Mouse (Mus musculus) megakaryocyte, embryonic 14.5 days (primary cell): Measurements from ENCODE around the gene Lcn11. TPM values are rescaled to one million over a fixed set of nuclear protein-coding genes. Genes with fewer than 3 reads are reported as not detected.
"Not testable (repeated sequence)": the region's sequence is repeated elsewhere in the genome, so short reads cannot be mapped to it uniquely, and the experiment has no call there.

Experiments used
- H3K27me3 ChIP-seq: replicated peaks from 2 replicates; pipeline ENCODE3; 2012; ENCODE audit warnings: inconsistent platforms
- H3K36me3 ChIP-seq: replicated peaks from 2 replicates; pipeline ENCODE3; 2012; ENCODE audit warnings: low read length, inconsistent platforms, mixed read lengths
- H3K4me1 ChIP-seq: 2 replicates; pipeline ENCODE4 v1.6.1; 2012; ENCODE audit warnings: inconsistent platforms
- H3K4me3 ChIP-seq: replicated peaks from 2 replicates; pipeline ENCODE3; 2012; ENCODE audit warnings: moderate library complexity, mild to moderate bottlenecking, inconsistent platforms
- H3K9me3 ChIP-seq: 2 replicates; pipeline ENCODE4 v1.6.1; 2012; ENCODE audit warnings: inconsistent platforms
- FLI1 ChIP-seq: IDR thresholded peaks from 2 replicates; pipeline ENCODE4 v1.6.1; 2012; ENCODE audit warnings: low read length, inconsistent platforms, mixed read lengths
- GATA1 ChIP-seq: IDR thresholded peaks from 3 replicates; pipeline ENCODE4 v1.6.1; 2012; ENCODE audit warnings: mixed read lengths, low read length, inconsistent platforms, borderline replicate concordance
- polyA plus RNA-seq: library from polyadenylated mRNA; stranded (reverse); fragments of >175 nt; gene quantifications from 2 replicates; pipeline ENCODE4 v1.2.3, GENCODE M21; 2012; ENCODE audit warnings: low replicate concordance; ENCODE audit not compliant: insufficient read depth

Gene Lcn11
- polyA plus RNA-seq, 1 experiment = not detected

GRCm38 (mm10) chr2:25775991-25776390 is 826 bp upstream of the Lcn11 start:
- H3K4me1 ChIP-seq = no peaks in the 10 kb centered on the region
- peaks cover 83% of the 10 kb centered on the region for H3K27me3 ChIP-seq
- no peak for TF ChIP-seq FLI1
- no peak for TF ChIP-seq GATA1
- no peak overlapping the region for H3K4me3 ChIP-seq
- no peaks in the 10 kb centered on the region for H3K9me3 ChIP-seq
- no peaks in the 10 kb centered on the region for H3K36me3 ChIP-seq

- Histone ChIP-seq H3K27me3 (peaks cover 91% of the 10 kb centered on the region), H3K4me3 (no peak overlapping the region), H3K9me3 (no peaks in the 10 kb centered on the region), H3K36me3 (no peaks in the 10 kb centered on the region), H3K4me1 (no peaks in the 10 kb centered on the region)
- TF ChIP-seq FLI1 (no peak), GATA1 (no peak)
These were observed 2.3 kb downstream of the Lcn11 start for GRCm38 (mm10) chr2:25779076-25779475.

- Histone ChIP-seq H3K36me3 (no peaks in the 10 kb centered on the region), H3K4me3 (no peak overlapping the region), H3K4me1 (no peaks in the 10 kb centered on the region), H3K9me3 (no peaks in the 10 kb centered on the region), H3K27me3 (peaks cover 90% of the 10 kb centered on the region)
- TF ChIP-seq GATA1 (no peak), FLI1 (no peak)
These were observed 4.1 kb downstream of the Lcn11 start for GRCm38 (mm10) chr2:25780921-25781320.

- no peaks in the 10 kb centered on the region for H3K36me3 ChIP-seq
- H3K27me3 ChIP-seq = peaks cover 88% of the 10 kb centered on the region
- H3K4me3 ChIP-seq = no peak within 1 kb of the TSS
- H3K9me3 ChIP-seq = no peaks in the 10 kb centered on the region
- no peak for TF ChIP-seq GATA1
- TF ChIP-seq FLI1 = no peak
- no peaks in the 10 kb centered on the region for H3K4me1 ChIP-seq
These were observed 5.1 kb downstream of the Lcn11 start, which contains the start of gene Gm13539 for GRCm38 (mm10) chr2:25781957-25782356. TSS of gene Gm13539 (plus strand) at chr2:25782257.

- TF ChIP-seq FLI1 (no peak), GATA1 (no peak)
- Histone ChIP-seq H3K4me1 (peaks cover 5% of the 10 kb centered on the region; the same call in 1 of the 2 replicates), H3K36me3 (no peaks in the 10 kb centered on the region), H3K27me3 (peaks cover 68% of the 10 kb centered on the region), H3K9me3 (peaks cover 5% of the 10 kb centered on the region), H3K4me3 (no peak overlapping the region)
These were observed 8.9 kb downstream of the Lcn11 start for GRCm38 (mm10) chr2:25785573-25786322.

GRCm38 (mm10) chr2:25789092-25789491 is 12.3 kb downstream of the Lcn11 start:
- Histone ChIP-seq H3K36me3 (no peaks in the 10 kb centered on the region), H3K4me3 (no peak overlapping the region), H3K9me3 (peaks cover 5% of the 10 kb centered on the region), H3K4me1 (peaks cover 5% of the 10 kb centered on the region; the same call in 1 of the 2 replicates), H3K27me3 (peaks cover 57% of the 10 kb centered on the region)
- TF ChIP-seq GATA1 (no peak), FLI1 (no peak)

GRCm38 (mm10) chr2:25797635-25798034 is 20.8 kb downstream of the Lcn11 start:
- no peaks in the 10 kb centered on the region for H3K36me3 ChIP-seq
- no peaks in the 10 kb centered on the region for H3K9me3 ChIP-seq
- TF ChIP-seq GATA1 (no peak), FLI1 (no peak)
- H3K4me1 ChIP-seq = peaks cover 5% of the 10 kb centered on the region
- H3K27me3 ChIP-seq = peaks cover 33% of the 10 kb centered on the region
- no peak overlapping the region for H3K4me3 ChIP-seq

- H3K4me3 ChIP-seq = no peak overlapping the region
- no peaks in the 10 kb centered on the region for H3K9me3 ChIP-seq
- peaks cover 5% of the 10 kb centered on the region for H3K4me1 ChIP-seq
- no peak for TF ChIP-seq FLI1
- no peaks in the 10 kb centered on the region for H3K36me3 ChIP-seq
- H3K27me3 ChIP-seq = peaks cover 31% of the 10 kb centered on the region
These were observed 21.2 kb downstream of the Lcn11 start for GRCm38 (mm10) chr2:25798065-25798464.

GRCm38 (mm10) chr2:25811711-25812110 is 34.9 kb downstream of the Lcn11 start:
- Histone ChIP-seq H3K27me3 (peaks cover 44% of the 10 kb centered on the region), H3K36me3 (no peaks in the 10 kb centered on the region), H3K4me1 (no peaks in the 10 kb centered on the region), H3K9me3 (peaks cover 14% of the 10 kb centered on the region), H3K4me3 (no peak overlapping the region)
- TF ChIP-seq FLI1 (no peak), GATA1 (no peak)

GRCm38 (mm10) chr2:25813364-25813763 is 36.5 kb downstream of the Lcn11 start:
- Histone ChIP-seq H3K4me3 (no peak overlapping the region), H3K4me1 (no peaks in the 10 kb centered on the region), H3K36me3 (no peaks in the 10 kb centered on the region), H3K9me3 (peaks cover 26% of the 10 kb centered on the region), H3K27me3 (peaks cover 56% of the 10 kb centered on the region)
- TF ChIP-seq FLI1 (no peak), GATA1 (no peak)

- H3K27me3 ChIP-seq = peaks cover 64% of the 10 kb centered on the region
- not testable (repeated sequence) for H3K36me3 ChIP-seq, H3K4me3 ChIP-seq, H3K4me1 ChIP-seq
- H3K9me3 ChIP-seq = peaks cover 45% of the 10 kb centered on the region
These were observed 38.9 kb downstream of the Lcn11 start, which contains the start of gene Glt6d1 for GRCm38 (mm10) chr2:25815748-25816147. TSS of gene Glt6d1 (minus strand) at chr2:25815848.
